Mouse (Mus musculus) forebrain, postnatal 0 days (tissue): ENCODE measurements around the gene 4930469K13Rik. TPM values are rescaled to one million over a fixed set of nuclear protein-coding genes. Genes with fewer than 3 reads are reported as not detected.

ENCODE experiments used
- ATAC-seq: fragments of 200-750 bp; cut with Nextera tagmentation; 2 replicates; pipeline ENCODE4 v1.8.0; 2017; ENCODE audit warnings: mild to moderate bottlenecking, moderate library complexity
- DNase-seq: peaks from one replicate; pipeline ENCODE4 v3.0.0-alpha.2; 2015
- H3K27ac ChIP-seq: fragments of 300-500 bp; sonication (generic); 2 replicates; pipeline ENCODE4 v1.5.1; 2014; ENCODE audit warnings: low read depth, mild to moderate bottlenecking, antibody characterized with exemption, low read length, moderate library complexity, mixed read lengths
- H3K27me3 ChIP-seq: fragments of 300-500 bp; sonication (generic); 2 replicates; pipeline ENCODE4 v1.6.1; 2014; ENCODE audit warnings: mild to moderate bottlenecking, low read length, mixed read lengths; ENCODE audit not compliant: insufficient read depth
- H3K36me3 ChIP-seq: fragments of 300-500 bp; sonication (generic); 2 replicates; pipeline ENCODE4 v1.6.1; 2014; ENCODE audit warnings: mild to moderate bottlenecking, moderate library complexity; ENCODE audit not compliant: insufficient read depth
- H3K4me1 ChIP-seq: fragments of 300-500 bp; sonication (generic); 2 replicates; pipeline ENCODE4 v1.6.1; 2014; ENCODE audit warnings: antibody characterized with exemption; ENCODE audit not compliant: insufficient read depth
- H3K4me2 ChIP-seq: fragments of 300-500 bp; sonication (generic); 2 replicates; pipeline ENCODE4 v1.6.1; 2014; ENCODE audit warnings: low read depth, mild to moderate bottlenecking, moderate library complexity
- H3K4me3 ChIP-seq: fragments of 300-500 bp; sonication (generic); 2 replicates; pipeline ENCODE4 v1.5.1; 2014; ENCODE audit warnings: low read depth, low read length, mixed read lengths
- H3K9ac ChIP-seq: fragments of 300-500 bp; sonication (generic); 2 replicates; pipeline ENCODE4 v1.6.1; 2014; ENCODE audit warnings: mild to moderate bottlenecking
- H3K9me3 ChIP-seq: fragments of 300-500 bp; sonication (generic); 2 replicates; pipeline ENCODE4 v1.6.1; 2016; ENCODE audit warnings: low read length
- CTCF ChIP-seq: sonication (generic); IDR thresholded peaks from 2 replicates; pipeline ENCODE4 v1.5.1; 2016; ENCODE audit warnings: antibody characterized with exemption, control low read depth, low read depth
- WGBS: fragments of 180-500 bp; shearing (Covaris S2); extraction: QIAGEN DNeasy Blood & Tissue Kit; methylation state at CpG from one replicate; pipeline ENCODE4 v1.1.7; 2014; 5-methylcytosine and 5-hydroxymethylcytosine counted together
- polyA plus RNA-seq: library from polyadenylated mRNA; unstranded; fragments of >200 nt; fragmentation: Nextera tagmentation; extraction: Ambion mirVana; gene quantifications from 2 replicates; pipeline ENCODE4 v1.2.1, GENCODE M21; 2015
- total RNA-seq: library from RNA; depleted of rRNA; stranded (reverse); fragments of >200 nt; gene quantifications from 2 replicates; pipeline ENCODE4 v1.2.3, GENCODE M21; 2014

The 4930469K13Rik gene
- total and polyA plus RNA-seq, 2 experiments from 2014 or later = not detected

GRCm38 (mm10) chr11:34042808-34043207 is 55.5 kb downstream of the 4930469K13Rik start:
- H3K4me2 ChIP-seq = no peak overlapping the region
- H3K36me3 ChIP-seq = no peaks in the 10 kb centered on the region
- no peaks in the 10 kb centered on the region for H3K9me3 ChIP-seq
- no peak overlapping the region for H3K27ac ChIP-seq
- DNase-seq (no peak), ATAC-seq (no peak)
- H3K9ac ChIP-seq = no peak overlapping the region
- no peaks in the 10 kb centered on the region for H3K27me3 ChIP-seq
- H3K4me3 ChIP-seq = no peak overlapping the region
- TF ChIP-seq CTCF = no peak
- H3K4me1 ChIP-seq = no peaks in the 10 kb centered on the region
- WGBS = 71% methylated on average over 1 of the region's 1 CpGs

- Histone ChIP-seq H3K9me3 (no peaks in the 10 kb centered on the region), H3K36me3 (no peaks in the 10 kb centered on the region), H3K27ac (no peak overlapping the region), H3K4me2 (no peak overlapping the region), H3K4me1 (no peaks in the 10 kb centered on the region), H3K4me3 (no peak overlapping the region), H3K9ac (no peak overlapping the region), H3K27me3 (no peaks in the 10 kb centered on the region)
- no peak for TF ChIP-seq CTCF
- 77% methylated on average over 5 of the region's 5 CpGs for WGBS
- ATAC-seq = no peak
- no peak for DNase-seq
These were observed 58.3 kb downstream of the 4930469K13Rik start for GRCm38 (mm10) chr11:34040061-34040460.

GRCm38 (mm10) chr11:34035909-34036658 is 62.3 kb downstream of the 4930469K13Rik start:
- no peak overlapping the region for H3K9ac ChIP-seq
- H3K4me3 ChIP-seq = no peak overlapping the region
- no peaks in the 10 kb centered on the region for H3K27me3 ChIP-seq
- H3K36me3 ChIP-seq = no peaks in the 10 kb centered on the region
- TF ChIP-seq CTCF = no peak
- no peak for DNase-seq
- no peaks in the 10 kb centered on the region for H3K4me1 ChIP-seq
- H3K27ac ChIP-seq = no peak overlapping the region
- 87% methylated on average over 5 of the region's 5 CpGs for WGBS
- no peak for ATAC-seq
- H3K4me2 ChIP-seq = no peak overlapping the region
- H3K9me3 ChIP-seq = no peaks in the 10 kb centered on the region

- Histone ChIP-seq H3K4me2 (no peak overlapping the region), H3K27me3 (no peaks in the 10 kb centered on the region), H3K4me3 (no peak overlapping the region), H3K4me1 (no peaks in the 10 kb centered on the region), H3K36me3 (no peaks in the 10 kb centered on the region), H3K9ac (no peak overlapping the region), H3K9me3 (no peaks in the 10 kb centered on the region), H3K27ac (no peak overlapping the region)
- TF ChIP-seq CTCF = no peak
- WGBS = 78% methylated on average over 2 of the region's 2 CpGs
- DNase-seq = no peak
- no peak for ATAC-seq
These were observed 63.6 kb downstream of the 4930469K13Rik start for GRCm38 (mm10) chr11:34034794-34035193.

- H3K9ac ChIP-seq = no peak overlapping the region
- no peaks in the 10 kb centered on the region for H3K4me1 ChIP-seq
- H3K4me3 ChIP-seq = no peak overlapping the region
These were observed 64.3 kb downstream of the 4930469K13Rik start for GRCm38 (mm10) chr11:34034008-34034505.

GRCm38 (mm10) chr11:34031015-34031805 is 67.1 kb downstream of the 4930469K13Rik start:
- Histone ChIP-seq H3K27me3 (no peaks in the 10 kb centered on the region), H3K4me3 (no peak overlapping the region), H3K4me2 (no peak overlapping the region), H3K9me3 (no peaks in the 10 kb centered on the region), H3K4me1 (no peaks in the 10 kb centered on the region), H3K9ac (no peak overlapping the region), H3K27ac (no peak overlapping the region), H3K36me3 (no peaks in the 10 kb centered on the region)
- ATAC-seq = no peak
- 77% methylated on average over 8 of the region's 8 CpGs for WGBS
- DNase-seq = no peak
- TF ChIP-seq CTCF = no peak

More at GRCm38 (mm10) chr11:34034008-34034505, 64.3 kb downstream of the 4930469K13Rik start:
- Histone ChIP-seq H3K4me2 (no peak overlapping the region), H3K27ac (no peak overlapping the region), H3K9me3 (no peaks in the 10 kb centered on the region), H3K27me3 (no peaks in the 10 kb centered on the region), H3K36me3 (no peaks in the 10 kb centered on the region)
- DNase-seq (no peak), ATAC-seq (no peak)
- no peak for TF ChIP-seq CTCF
- 94% methylated on average over 5 of the region's 5 CpGs for WGBS

GRCm38 (mm10) chr11:34029658-34030057 is 68.7 kb downstream of the 4930469K13Rik start:
- no peaks in the 10 kb centered on the region for H3K4me1 ChIP-seq
- no peak overlapping the region for H3K4me2 ChIP-seq
- no peak for ATAC-seq
- H3K27me3 ChIP-seq = no peaks in the 10 kb centered on the region
- no peak overlapping the region for H3K27ac ChIP-seq
- DNase-seq = no peak
- H3K9me3 ChIP-seq = no peaks in the 10 kb centered on the region
- WGBS = 38% methylated on average over 5 of the region's 5 CpGs
- no peak overlapping the region for H3K4me3 ChIP-seq
- H3K36me3 ChIP-seq = no peaks in the 10 kb centered on the region
- H3K9ac ChIP-seq = no peak overlapping the region
- no peak for TF ChIP-seq CTCF
